Mouse (Mus musculus) WW6 (cell line): ENCODE results near the gene Skap1.

Experiments used
- DNase-seq: peaks from one replicate; pipeline ENCODE4 v3.0.0-alpha.2; 2013; ENCODE audit warnings: low read depth, low spot score

Gene Skap1

DNA sequence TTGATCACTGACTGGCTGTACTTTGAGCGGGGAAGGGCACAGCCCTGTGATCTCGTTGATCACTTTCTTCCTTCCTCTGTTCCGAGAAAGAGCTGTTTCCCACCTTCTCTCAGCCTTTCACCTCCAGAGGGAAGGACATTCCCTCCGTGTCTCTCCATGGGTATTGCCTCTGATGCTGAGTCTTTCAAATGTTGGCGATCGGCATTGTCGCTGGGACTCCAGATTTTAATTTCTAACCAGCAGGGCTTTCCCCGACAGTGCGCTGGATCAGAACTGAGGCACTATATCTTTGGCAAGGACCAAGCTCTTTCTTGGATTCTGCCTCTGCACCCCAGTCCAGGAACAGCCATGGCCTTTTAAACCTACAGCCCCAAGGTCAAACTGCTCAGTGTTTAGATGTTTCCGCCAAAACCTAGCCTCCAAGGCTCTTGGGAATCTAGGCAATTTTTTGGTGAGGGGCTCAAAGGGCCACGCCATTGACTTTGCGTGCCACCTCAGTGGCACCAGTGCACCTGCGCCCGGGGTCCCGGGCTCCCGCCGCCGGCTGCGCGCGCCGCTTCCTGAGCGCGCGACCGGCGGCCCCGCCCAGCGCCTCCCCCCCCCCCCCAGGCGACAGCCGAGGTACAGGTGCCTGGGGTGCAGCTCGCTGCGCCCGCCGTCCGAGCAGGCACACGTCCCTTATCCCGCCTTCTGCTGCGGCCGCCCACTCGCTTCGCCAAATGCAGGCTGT lies at the start of gene Skap1:
Gene Skap1 (plus strand): TSS at position 608 of the 730 bp plus-strand sequence.
- no peak for DNase-seq

GRCm38 (mm10) chr11:96421074-96421473 lies 43.3 kb upstream of the Skap1 start:
- DNase-seq = no peak

- DNase-seq = no peak
These were observed 42.7 kb upstream of the Skap1 start for GRCm38 (mm10) chr11:96421517-96422265.

DNA sequence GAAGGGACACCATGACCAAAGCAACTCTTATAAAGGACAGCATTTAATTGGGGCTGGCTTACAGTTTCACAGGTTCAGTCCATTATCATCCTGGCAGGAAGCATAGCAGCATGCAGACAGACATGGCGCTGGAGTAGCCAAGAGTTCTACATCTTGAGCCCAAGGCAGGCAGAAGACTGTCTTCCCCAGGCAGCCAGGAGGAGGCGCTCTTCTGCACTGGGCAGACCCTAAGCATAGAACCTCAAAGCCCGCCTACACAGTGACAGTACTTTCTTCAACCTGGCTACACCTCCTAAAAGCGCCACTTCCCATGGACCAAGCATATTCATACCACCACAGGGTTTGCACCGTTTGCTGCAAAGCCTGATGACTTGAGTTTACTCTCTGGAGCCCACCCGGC lies 39.2 kb upstream of the Skap1 start:
- DNase-seq = no peak

DNA sequence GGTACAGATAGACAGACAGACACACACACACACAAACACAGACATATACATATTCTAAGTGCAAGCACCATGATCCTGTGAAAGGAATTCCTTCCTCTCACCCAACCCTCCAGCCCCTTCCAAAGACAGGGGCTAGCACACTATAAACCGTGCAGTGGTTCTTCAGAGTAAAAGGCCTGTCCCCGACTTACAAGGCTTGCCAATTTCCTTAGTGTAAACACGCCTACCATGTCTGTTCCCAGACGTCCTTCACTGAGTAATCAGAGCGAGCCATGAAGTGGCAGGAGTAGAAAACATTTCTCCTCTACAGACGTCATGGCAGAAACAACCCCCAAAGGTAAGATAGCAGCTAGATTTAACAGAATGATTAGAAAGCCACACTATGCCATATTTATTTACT lies 38.2 kb upstream of the Skap1 start:
- no peak for DNase-seq

DNA sequence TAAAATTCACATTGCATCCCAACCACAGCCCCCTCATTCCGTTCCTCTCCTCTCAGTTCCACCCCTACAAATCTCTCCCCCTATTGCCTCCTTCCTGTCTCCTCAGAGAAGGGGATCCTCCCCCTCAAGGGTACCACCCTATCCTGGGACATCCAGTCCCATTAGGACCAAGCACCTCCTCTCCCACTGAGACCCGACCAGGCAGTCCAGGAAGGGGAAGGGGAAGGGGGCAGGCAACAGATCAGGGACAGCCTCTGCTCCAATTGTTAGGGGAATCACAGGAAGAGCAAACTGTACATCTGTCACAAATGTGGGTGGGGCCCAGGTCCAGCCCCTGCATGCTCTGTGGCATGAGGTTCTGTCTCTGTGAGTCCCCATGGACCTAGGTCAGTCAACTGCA lies 37.6 kb upstream of the Skap1 start:
- DNase-seq = no peak

- no peak for DNase-seq
These were observed 35.3 kb upstream of the Skap1 start for GRCm38 (mm10) chr11:96429062-96429461.

DNA sequence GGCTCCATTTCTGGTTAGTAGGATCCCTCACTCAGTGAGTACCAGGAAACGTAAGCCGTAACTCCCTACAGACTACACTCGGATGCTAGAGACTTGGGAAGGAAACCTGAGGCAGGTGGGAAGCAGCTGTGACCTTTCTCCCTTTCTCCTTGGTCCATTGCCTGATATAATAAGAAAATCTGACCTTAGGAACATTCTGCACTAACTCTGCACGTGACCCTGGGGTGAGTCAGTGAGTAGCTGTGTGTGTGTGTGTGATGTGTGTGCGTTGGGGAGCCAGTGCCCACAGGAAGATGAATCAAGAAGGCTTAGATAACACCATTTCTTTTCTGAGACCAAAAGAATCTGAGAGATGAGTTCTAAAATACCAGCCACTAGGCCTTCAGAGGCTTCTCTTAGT lies 34.5 kb upstream of the Skap1 start:
- DNase-seq = no peak

- DNase-seq = no peak
These were observed 32.5 kb upstream of the Skap1 start for GRCm38 (mm10) chr11:96431871-96432270.

GRCm38 (mm10) chr11:96434888-96435287 lies 29.5 kb upstream of the Skap1 start:
- no peak for DNase-seq

GRCm38 (mm10) chr11:96436525-96436924 lies 27.9 kb upstream of the Skap1 start:
- peak; percentile 39 for DNase-seq

GRCm38 (mm10) chr11:96438787-96439186 lies 25.6 kb upstream of the Skap1 start:
- DNase-seq = peak; percentile 66

GRCm38 (mm10) chr11:96441546-96442185 lies 22.7 kb upstream of the Skap1 start:
- no peak for DNase-seq

DNA sequence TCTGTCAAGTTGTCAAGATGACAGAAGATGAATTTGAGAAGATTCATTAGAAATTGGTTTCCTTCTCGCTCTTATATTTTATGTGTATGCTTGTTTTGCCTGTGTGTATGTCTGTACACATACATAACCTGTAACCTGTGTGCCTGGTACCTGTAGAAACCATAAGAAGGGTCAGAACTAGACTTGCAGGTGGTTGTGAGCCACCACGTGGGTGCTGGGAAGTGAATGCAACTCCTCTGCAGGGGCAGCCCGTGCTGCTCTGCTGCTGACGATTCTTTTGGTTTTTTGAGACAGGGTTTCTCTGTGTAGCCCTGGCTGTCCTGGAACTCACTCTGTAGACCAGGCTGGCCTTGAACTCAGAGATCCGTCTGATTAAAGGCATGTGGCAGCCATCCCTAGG lies 21.9 kb upstream of the Skap1 start:
- DNase-seq = no peak

DNA sequence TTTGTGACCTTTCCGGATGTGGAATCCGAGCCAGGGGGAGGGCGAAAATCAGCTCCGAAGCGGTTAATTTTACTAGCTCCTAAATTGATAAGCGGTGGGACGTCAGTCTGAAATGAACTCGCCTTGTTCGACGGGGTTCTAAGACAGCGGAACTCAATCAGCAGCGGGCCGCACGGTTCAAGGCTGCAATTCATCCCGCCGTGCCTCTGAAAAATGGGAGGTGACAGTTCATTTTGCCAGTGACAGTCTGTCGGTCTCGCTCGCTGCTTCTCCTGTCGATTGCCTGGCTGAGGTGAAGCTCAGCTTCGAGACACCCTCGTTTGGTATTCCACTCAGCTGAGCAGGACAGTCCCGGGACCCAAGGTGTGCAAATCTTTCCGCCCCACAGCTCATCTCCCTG lies 16.5 kb upstream of the Skap1 start:
- DNase-seq = no peak

DNA sequence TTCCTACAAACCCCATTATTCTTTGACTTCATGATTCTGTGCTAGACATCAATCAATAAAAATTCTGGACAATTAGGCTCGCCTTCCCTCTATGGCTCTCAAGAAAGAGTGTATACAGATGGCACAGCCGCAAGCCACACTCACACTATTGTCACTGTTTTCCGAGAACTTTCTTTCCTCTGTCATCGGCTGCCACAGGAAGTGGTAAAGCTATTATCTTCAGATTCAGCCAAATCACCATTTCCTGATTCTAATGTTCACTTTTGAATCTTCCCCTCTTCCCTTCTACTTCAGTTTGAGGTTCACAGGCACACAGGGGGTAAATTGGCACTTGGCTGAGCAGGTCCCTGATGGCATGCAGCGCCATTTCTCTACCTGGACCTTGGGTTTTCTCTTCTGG lies 9.3 kb upstream of the Skap1 start:
- no peak for DNase-seq

DNA sequence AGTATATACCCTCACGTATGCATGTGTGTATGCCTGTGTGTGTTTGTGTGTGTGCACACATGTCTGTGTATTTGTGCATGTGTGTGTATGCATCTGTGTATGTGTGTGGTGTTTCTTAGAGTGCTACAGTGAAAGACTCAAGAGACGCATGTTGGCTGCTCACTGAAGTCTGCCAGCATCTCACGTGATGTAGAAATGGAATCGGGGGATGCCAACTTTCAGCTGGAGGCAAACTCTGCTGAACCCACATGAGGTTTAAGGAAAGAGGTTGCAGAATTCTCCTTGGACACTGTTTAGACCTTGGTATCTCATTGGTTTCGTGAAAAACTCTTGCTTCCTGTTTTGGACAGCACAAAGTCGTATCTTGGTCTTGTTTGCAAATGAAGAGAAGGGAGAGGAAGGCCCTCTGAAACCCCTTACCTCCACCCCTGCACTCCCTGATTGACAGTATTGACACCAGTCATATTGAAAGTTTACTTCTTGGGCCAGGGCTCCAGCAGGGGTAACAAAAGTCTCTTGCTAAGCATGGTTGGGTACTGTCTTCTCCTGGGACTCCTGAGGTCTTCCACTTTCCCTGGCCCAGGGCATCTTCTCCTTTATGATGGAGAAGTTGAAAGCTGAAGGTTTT lies 8.6 kb upstream of the Skap1 start:
- DNase-seq = no peak

- DNase-seq = no peak
These were observed 7.7 kb upstream of the Skap1 start for GRCm38 (mm10) chr11:96456508-96457305.

DNA sequence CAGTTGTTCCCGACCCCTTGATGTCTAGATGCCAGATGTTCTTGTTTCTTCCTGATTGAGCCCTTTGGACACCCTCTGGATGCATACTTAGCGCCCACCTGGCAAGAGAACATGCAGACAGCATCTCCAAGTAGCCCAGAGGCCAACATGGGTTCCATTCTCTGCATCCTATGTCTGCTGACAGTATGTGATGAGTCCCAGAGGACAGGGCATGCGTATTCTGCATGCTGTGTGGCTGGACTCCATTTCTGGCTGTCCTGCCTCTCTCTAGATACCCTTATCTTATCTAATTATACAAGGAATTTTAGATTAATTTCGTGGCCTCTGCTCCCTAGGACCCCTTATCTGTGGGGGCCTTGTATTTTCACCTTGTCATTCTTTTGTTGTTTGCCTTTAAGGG lies 2.6 kb upstream of the Skap1 start:
- no peak for DNase-seq

DNA sequence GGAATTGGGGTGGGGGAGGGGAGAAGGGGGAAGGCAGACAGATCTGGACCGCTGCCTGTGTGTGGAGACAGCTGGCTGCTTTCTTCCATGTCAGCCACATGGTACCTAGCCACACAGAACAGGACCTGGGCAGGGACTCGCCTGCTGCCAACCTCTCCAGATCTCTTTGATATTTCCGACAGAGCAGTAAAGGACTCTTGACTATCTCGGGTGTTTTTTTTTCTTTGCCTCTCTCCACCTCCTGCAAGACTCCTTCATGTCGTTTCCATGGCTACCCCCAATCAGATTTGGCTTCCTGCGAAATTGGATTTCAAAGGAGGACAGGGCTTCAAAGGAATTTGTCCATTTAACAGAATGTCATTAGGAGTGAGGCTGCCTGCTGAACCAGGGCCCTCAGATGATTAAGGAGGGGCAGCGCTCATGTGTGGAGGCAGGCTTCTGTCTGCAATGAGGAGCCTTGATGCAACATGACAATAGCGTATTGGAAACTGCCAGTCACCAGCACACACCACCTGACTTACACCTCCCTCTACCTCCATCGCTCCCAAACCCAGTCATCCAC lies 2.1 kb upstream of the Skap1 start:
- no peak for DNase-seq

DNA sequence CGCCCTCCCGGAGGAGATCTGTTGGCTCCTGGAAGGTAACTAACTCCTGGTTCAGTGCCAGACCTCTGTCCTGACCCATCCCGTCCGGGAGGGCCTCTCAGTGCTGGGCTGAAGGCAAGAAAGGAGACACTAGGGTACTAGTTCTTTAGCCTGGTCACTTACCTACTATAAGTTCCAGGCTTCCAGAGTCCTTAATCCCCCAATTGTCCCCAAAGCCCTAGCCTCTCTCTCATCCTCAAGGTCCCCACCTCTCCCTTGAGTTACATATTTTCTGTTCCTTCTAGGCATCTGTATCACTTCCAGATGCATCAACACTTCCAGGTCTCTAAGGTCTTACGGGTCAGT lies 295 bp downstream of the Skap1 start:
- DNase-seq = no peak
